Mouse (Mus musculus) CH12F3 (cell line): ENCODE data around the gene Rpl23.

ENCODE experiments used
- in situ Hi-C: fragments of 300-500 bp; cut with MboI; formaldehyde crosslinking; loops from 2 replicates; pipeline ENCODE4 v1.14.3; 2020; ENCODE audit warnings: low sequenced_read_pairs

Rpl23 gene

DNA sequence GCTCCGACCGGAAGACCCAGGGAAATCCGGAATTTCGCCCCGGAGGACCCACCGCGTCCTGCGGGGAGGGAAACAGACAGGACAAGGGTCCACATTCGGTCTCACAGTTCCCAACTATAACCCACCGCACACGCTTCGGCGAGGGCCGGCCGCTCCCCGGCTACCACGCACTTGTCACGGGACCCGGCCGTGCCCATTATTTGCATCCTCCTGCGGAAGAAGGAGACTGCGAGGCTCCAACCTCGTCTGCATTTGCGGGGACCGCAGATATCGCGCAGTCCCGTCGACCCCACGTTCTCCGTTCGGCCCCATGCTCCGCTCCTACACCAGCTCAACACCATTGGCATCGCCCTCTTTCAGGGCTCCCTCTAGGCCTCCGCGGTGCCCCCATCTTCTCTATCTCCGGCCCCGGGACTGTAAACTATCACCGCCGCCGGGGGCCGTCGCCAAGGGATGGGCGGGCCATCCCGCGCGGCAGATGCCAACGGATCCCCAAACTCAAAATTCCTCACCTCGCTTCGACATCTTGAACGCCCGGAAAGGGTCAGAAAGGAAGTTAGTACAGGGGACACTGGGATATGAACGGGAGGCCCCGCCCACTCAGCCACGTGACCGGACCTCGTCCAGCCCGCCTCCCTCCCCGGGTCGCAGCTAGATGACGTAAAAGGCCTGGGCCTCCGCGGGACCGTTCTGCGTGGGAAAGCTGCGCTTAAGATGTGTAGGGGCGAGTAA lies at the start of gene Rpl23:
Gene Rpl23, minus strand, starts transcription at position 606 of the 732 bp plus-strand sequence.
- in situ Hi-C loops, result no loop called here

DNA sequence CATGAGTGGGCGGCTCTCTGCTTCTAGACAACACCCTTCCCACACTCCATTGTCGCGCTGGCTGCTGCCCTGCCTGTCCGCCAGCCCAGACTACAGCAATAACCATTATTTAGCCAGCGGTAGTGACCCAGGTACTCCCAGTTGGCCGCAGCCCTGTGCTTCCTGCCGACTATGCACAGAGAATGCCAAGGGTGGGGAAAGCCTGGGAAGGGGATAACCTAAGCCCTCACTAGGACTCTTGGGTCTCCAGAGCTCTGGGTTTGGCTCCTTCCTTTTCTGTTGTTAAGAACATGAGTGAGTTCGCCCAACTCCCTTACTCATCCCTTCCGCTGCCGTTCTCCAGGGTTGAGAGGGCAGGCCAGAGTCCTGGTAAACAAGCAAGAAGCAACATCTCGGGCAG lies 49.8 kb upstream of the Rpl23 start:
- in situ Hi-C loops, result no loop called here

GRCm38 (mm10) chr11:97830501-97830900 lies 48.3 kb upstream of the Rpl23 start:
- in situ Hi-C loops, result no loop called here

DNA sequence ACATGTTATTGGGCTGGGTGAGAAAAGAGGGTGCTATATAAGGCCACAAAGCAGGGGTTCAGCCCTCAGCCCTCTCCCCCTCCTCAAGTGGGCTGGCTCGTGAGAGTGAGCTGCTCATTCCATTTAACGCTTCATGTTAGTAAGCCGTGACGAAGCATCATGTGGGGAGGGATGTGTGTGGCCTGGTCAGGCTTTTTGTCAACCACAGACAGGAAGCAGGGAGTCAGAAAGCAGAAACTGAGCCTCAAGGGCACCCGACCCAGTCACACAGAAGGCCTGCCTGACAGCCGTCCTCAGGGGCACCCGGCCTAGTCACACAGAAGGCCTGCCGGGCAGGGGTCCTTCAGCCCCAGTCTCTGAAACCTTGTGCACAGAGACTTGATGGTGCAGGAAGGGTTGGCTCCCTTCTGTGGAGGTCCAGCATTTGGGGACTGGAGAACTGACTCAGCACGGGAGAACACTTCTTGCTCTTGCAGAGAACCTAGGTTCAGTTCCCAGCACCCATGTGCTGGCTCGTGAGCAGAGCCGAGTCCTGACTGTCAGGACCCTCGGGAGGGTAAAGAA lies 47.8 kb upstream of the Rpl23 start:
- in situ Hi-C loops, result no loop called here

GRCm38 (mm10) chr11:97829365-97829764 lies 47.1 kb upstream of the Rpl23 start:
- in situ Hi-C loops, result no loop called here

GRCm38 (mm10) chr11:97827654-97828053 lies 45.4 kb upstream of the Rpl23 start:
- in situ Hi-C loops, result no loop called here

DNA sequence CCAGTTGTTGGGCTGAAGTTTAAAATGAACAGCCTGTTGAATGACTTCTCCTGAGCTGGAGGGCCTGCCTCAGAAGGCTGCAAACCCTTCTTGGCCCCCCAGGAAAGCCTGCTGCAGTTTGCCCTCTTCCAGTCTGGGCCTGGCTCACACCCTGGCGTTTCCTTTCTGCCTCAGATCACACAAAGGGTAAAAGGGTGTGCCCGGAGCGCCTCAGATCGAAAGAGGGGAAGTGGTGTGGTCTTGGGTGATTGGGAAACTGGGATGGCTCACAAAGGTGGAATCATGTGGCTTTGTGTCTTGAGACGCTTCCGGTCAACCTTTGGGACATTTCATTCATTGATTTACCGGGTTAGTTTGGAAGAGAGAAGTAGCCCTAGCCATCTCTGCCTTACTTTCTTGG lies 44.2 kb upstream of the Rpl23 start:
- in situ Hi-C loops, result no loop called here

GRCm38 (mm10) chr11:97825971-97826370 lies 43.7 kb upstream of the Rpl23 start:
- in situ Hi-C loops, result no loop called here

DNA sequence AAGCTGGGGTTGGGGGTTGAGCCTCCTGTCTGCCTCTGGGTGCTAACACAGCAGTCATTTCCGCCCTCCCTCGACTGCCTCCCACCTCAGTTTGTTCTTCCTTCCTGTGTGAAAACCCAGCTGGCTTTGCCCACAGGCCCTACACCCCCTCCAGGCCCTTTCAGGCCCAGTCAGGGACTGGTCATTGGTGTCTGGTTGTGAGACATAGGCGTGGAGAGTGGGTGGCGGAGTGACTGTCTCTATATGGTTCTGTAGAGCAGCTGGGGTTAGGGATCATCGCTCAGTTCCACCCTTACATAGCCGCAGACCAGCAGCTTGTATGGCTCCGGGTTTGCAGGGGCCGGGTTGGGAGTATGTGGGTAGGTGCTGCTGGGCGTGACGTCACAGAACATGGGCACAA lies 43.1 kb upstream of the Rpl23 start:
- in situ Hi-C loops, result no loop called here

DNA sequence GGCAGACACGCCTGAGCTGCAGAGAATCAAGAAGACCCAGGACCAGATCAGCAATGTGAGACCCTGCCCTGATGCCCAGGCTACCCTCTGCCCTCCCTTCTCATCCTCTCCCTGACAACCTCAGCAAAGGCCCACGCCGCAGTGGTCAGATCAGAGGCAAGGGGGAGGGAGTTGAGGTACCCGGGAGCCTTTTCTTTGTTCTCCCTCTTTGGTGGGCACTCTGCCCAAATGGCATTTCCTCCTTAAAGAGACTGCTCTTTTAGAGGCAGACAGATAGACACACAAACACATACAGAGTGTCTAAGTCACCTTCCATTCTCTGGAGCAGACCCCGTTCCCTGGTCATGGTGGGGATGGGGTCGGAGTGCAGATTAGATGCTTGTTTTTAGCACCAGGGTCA lies 42.7 kb upstream of the Rpl23 start:
- in situ Hi-C loops, result no loop called here

GRCm38 (mm10) chr11:97824168-97824567 lies 41.9 kb upstream of the Rpl23 start:
- in situ Hi-C loops, result no loop called here

DNA sequence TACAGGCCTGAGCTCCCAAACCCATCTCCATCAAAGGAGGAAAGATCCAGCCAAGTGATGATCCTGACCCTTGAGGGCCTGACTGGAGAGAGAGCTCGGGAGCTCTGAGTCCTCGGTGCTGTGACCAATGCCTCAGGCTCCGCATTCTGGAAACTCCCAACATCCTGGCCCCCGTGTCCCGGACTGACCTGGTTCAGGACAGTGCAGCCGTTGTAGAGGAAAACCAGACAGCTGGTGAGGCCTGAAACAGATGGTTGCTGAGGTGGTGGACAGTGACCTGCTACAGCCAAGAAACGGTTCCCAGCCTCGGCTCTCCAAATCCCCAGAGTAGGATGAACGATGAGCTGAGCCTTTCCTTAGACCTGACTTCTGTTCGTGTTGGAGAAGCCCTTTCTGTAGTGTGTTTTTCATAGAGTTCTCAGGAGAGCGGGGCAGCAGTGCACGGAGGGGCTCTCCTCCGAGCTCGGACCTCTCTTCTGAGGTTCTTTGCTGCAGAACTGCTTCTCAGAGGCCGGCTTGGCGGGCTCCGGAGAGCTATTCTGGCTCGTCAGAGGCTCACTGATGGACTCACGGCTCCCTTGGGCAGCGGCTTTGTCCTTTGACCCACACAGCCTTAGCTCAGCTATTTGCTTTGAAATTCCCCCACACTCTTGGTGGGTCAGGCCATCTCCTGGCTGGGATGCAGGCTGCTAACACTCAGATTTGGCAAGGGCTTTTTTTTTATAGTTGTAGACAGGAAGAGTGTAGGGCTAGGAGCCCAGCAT lies 40.8 kb upstream of the Rpl23 start:
- in situ Hi-C loops, result no loop called here

DNA sequence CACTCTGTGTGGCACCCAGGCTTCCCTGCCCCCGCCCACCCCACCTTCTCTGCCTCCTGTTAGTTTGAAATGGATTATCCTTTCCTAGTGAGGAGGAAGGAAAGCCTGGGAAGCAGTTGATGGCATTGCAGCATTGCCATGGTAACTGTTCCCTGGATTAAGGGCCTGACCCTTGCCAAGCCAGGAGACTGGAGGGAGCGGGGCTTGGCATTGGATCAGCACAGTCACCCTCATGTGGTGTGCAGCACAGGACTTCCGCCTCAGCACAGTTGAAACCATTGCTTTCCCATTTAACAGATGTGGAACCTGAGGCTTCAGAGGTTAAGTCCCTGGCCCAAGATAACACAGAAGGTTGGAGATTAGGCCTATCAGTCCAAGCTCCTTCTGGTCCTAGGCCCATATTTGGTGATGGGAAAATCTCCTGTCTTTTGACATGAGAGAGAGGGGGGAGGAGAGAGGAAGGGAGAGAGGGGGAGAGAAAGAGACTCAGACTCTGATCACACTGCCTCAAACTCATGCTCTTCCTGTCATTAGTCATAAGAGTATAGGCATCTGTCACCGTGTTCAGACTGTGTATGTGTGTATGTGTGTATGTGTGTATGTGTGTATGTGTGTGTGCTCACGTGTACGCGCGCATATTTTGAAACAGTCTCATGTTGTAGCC lies 39.3 kb upstream of the Rpl23 start:
- in situ Hi-C loops, result no loop called here

GRCm38 (mm10) chr11:97820840-97821239 lies 38.6 kb upstream of the Rpl23 start:
- in situ Hi-C loops, result no loop called here

GRCm38 (mm10) chr11:97819923-97820322 lies 37.7 kb upstream of the Rpl23 start:
- in situ Hi-C loops, result no loop called here

GRCm38 (mm10) chr11:97819102-97819501 lies 36.9 kb upstream of the Rpl23 start:
- in situ Hi-C loops, result no loop called here

DNA sequence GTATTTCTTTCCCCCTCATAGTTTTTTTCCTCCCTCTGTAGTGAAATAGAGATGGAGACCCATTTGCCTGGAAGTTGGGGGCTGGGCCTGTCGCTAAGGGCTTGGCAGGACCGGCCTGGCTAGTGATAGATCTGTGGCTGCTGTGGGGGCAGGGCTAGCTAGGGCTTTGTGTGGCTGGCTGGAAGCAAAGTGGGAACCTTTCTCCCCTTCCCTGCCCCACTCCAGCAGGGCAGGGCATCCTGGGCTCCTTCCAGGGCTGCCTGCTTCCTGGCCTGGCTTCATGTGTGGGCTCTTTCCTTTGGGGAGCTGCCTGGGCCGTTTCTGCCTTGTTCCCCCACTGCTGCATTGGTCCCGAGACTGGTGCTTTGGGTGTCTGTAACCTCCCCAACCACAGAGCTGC lies 36.3 kb upstream of the Rpl23 start:
- in situ Hi-C loops, result no loop called here

DNA sequence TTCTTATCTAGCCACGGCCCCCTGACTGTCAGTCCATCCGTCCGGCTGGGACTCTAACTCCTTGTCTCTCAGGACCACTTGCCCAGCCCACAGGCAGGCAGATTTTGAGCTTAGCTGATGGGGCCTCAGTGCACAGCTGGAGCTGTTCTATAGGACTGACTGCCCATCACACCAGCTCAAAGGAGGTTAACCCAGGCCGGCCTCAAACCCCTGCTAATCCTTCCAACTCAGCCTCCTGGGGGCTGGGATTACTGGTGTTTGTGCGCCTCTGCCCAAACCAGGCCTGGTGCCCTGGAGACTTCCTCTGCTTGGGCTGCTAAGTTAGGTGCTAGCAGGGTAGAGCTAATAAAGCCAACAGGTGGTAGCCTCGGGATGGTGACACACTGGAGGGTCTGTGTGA lies 35.8 kb upstream of the Rpl23 start:
- in situ Hi-C loops, result no loop called here

GRCm38 (mm10) chr11:97817379-97817778 lies 35.1 kb upstream of the Rpl23 start:
- in situ Hi-C loops, result no loop called here

GRCm38 (mm10) chr11:97816916-97817315 lies 34.7 kb upstream of the Rpl23 start:
- in situ Hi-C loops, result no loop called here

DNA sequence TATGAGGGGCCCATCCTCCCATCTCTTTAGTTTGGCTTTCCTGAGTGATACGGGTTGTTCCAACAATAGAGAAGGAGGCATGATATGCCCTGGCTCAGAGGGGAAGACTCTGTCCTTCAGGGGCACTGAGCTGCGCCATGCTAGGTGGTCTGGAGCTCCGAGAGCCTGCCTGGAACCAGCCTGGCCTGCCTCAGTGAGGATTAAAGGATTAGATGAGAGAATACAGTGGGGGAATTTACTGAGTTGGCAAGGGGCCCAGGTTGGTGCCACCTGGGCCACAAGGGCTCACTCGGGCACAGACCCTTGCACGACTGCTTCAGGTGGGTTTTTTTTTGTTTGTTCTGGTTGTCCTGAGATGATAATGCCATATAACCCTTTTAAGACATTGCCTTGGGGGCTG lies 33.9 kb upstream of the Rpl23 start:
- in situ Hi-C loops, result no loop called here

DNA sequence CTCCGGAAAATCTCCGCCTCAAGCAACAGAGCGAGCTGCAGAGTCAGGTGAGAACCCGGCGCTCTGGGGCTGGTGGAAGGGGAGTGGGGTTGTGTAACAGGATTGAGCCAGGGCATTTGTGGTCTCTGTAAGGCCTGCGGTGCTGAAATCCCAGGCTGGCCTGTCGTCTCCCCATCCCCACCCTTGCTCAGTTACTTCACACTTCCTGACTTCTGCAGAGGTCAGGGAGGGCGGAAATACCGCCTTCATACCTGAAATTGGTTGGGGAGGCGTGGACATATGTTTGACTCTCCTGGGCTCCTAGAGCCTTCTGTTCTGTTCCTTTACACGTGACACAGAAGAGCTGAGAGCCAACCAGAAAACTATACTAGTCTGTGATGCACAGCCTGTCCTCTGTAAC lies 33.5 kb upstream of the Rpl23 start:
- in situ Hi-C loops, result no loop called here
